Mouse (Mus musculus) thymus, postnatal 10 days (tissue): Measurements from ENCODE around the gene Cs.
"Not testable (repeated sequence)": the region's sequence is repeated elsewhere in the genome, so short reads cannot be mapped to it uniquely, and the experiment has no call there.

Source experiments
- DNase-seq, 2 experiments: peaks; one replicate each; pipeline ENCODE4 v3.0.0; 2021; ENCODE audit warnings: low spot score in 2 of 2

Gene Cs

GRCm38 (mm10) chr10:128337306-128338181 is at the start of gene Cs:
Gene Cs, plus strand, starts transcription at chr10:128337734.
- DNase-seq = peak; percentile 96 to 98

- DNase-seq = not testable (repeated sequence)
These were observed 46.9 kb upstream of the Cs start for GRCm38 (mm10) chr10:128290594-128290993.

GRCm38 (mm10) chr10:128296370-128297090 is 41.0 kb upstream of the Cs start:
- no peak for DNase-seq

- no peak for DNase-seq
These were observed 40.3 kb upstream of the Cs start for GRCm38 (mm10) chr10:128297221-128297620.

- DNase-seq = no peak
These were observed 39.9 kb upstream of the Cs start for GRCm38 (mm10) chr10:128297622-128298021.

- DNase-seq = no peak
These were observed 39.3 kb upstream of the Cs start for GRCm38 (mm10) chr10:128298243-128298642.

- DNase-seq = no peak
These were observed 38.8 kb upstream of the Cs start, which contains the start of gene Il23a for GRCm38 (mm10) chr10:128298702-128299171. Gene Il23a, minus strand, starts transcription at chr10:128298752.

GRCm38 (mm10) chr10:128302357-128302756 is 35.2 kb upstream of the Cs start:
- no peak for DNase-seq

GRCm38 (mm10) chr10:128302785-128303125 is 34.8 kb upstream of the Cs start:
- DNase-seq = no peak

GRCm38 (mm10) chr10:128303126-128304021 is 34.2 kb upstream of the Cs start, which contains the start of gene Pan2:
Gene Pan2, plus strand, starts transcription at chr10:128303335.
- peak; percentile 99 to 100 for DNase-seq

GRCm38 (mm10) chr10:128309654-128310053 is 27.9 kb upstream of the Cs start:
- no peak for DNase-seq

GRCm38 (mm10) chr10:128310177-128310576 is 27.4 kb upstream of the Cs start:
- DNase-seq = no peak

GRCm38 (mm10) chr10:128310902-128311301 is 26.6 kb upstream of the Cs start:
- no peak for DNase-seq

- no peak for DNase-seq
These were observed 22.0 kb upstream of the Cs start for GRCm38 (mm10) chr10:128315578-128315977.

GRCm38 (mm10) chr10:128321641-128322040 is 15.9 kb upstream of the Cs start:
- no peak for DNase-seq

- peak; percentile 75 to 76 for DNase-seq
These were observed 15.1 kb upstream of the Cs start, which contains the start of gene Cnpy2 for GRCm38 (mm10) chr10:128322141-128323108. Gene Cnpy2, plus strand, starts transcription at chr10:128322459.

GRCm38 (mm10) chr10:128323516-128323915 is 14.0 kb upstream of the Cs start:
- DNase-seq = no peak

GRCm38 (mm10) chr10:128326825-128327224 is 10.7 kb upstream of the Cs start:
- DNase-seq = no peak

- DNase-seq = no peak
These were observed 9.9 kb upstream of the Cs start for GRCm38 (mm10) chr10:128327610-128328009.
